Comparison of ENCODE assay signal across 8 mouse cellular contexts in genomic region chr6:124904991-124905860, GRCm38 (mm10). TPM values are rescaled to one million over a fixed set of nuclear protein-coding genes. Genes with fewer than 3 reads are reported as not detected.
A peak's percentile ranks its signal among the peaks of the same experiment; 100 is the strongest.
DNase-seq lines count a peak whose midpoint lies in the region; ATAC-seq lines count a peak whose summit lies in the region.

No protein-coding gene starts in this region.

- peak overlapping the region; percentile 91 for H3K4me2 ChIP-seq in lung, embryonic 15.5 days
- peak overlapping the region; percentile 72 for H3K4me2 ChIP-seq in limb, embryonic 13.5 days (replicated peaks)
- H3K4me2 ChIP-seq in stomach, embryonic 16.5 days (ENCODE audit: low read depth, low read length) = peak overlapping the region; percentile 94

- H3K36me3 ChIP-seq in lung, embryonic 15.5 days = no peaks in the 10 kb centered on the region
- no peaks in the 10 kb centered on the region for H3K36me3 ChIP-seq in limb, embryonic 13.5 days
- no peaks in the 10 kb centered on the region for H3K36me3 ChIP-seq in stomach, embryonic 16.5 days (ENCODE audit: control insufficient read depth, insufficient read depth, low read length)

- peak overlapping the region; percentile 99 for H3K27ac ChIP-seq in lung, embryonic 15.5 days
- H3K27ac ChIP-seq in limb, embryonic 13.5 days = peak overlapping the region; percentile 97
- H3K27ac ChIP-seq in stomach, embryonic 16.5 days (ENCODE audit: low read length) = peak overlapping the region; percentile 99

- no peak for ATAC-seq in lung, embryonic 15.5 days (ENCODE audit: borderline replicate concordance, extremely low read depth, low FRiP score, low TSS enrichment)
- no peak for ATAC-seq in limb, embryonic 13.5 days (ENCODE audit: low FRiP score, low read depth)
- ATAC-seq in stomach, embryonic 16.5 days (ENCODE audit: insufficient read depth, low FRiP score) = no peak
- no peak for ATAC-seq in activated CD4-positive, CD25-positive, alpha-beta regulatory T cell, adult 4 months

- H3K4me3 ChIP-seq in lung, embryonic 15.5 days = peak overlapping the region; percentile 56; the same call in 1 of the 2 replicates
- H3K4me3 ChIP-seq in limb, embryonic 13.5 days = peak overlapping the region; percentile 50
- H3K4me3 ChIP-seq in stomach, embryonic 16.5 days (replicated peaks; ENCODE audit: low read length) = peak overlapping the region; percentile 61; the same call in 1 of the 2 replicates

- peak overlapping the region; percentile 71; the same call in 1 of the 2 replicates for H3K9ac ChIP-seq in lung, embryonic 15.5 days
- peak overlapping the region; percentile 70 for H3K9ac ChIP-seq in limb, embryonic 13.5 days
- peak overlapping the region; percentile 81 for H3K9ac ChIP-seq in stomach, embryonic 16.5 days (ENCODE audit: low read length)

- H3K27me3 ChIP-seq in lung, embryonic 15.5 days = peaks cover 12% of the 10 kb centered on the region; the same call in 1 of the 2 replicates
- peaks cover 13% of the 10 kb centered on the region for H3K27me3 ChIP-seq in limb, embryonic 13.5 days
- H3K27me3 ChIP-seq in stomach, embryonic 16.5 days (ENCODE audit: control insufficient read depth, insufficient read depth, low read length) = 0 out of 2 replicates have a peak, but pooled peaks cover 2% of the 10 kb centered on the region

- no peaks in the 10 kb centered on the region for H3K9me3 ChIP-seq in lung, embryonic 15.5 days
- no peaks in the 10 kb centered on the region for H3K9me3 ChIP-seq in limb, embryonic 13.5 days
- H3K9me3 ChIP-seq in stomach, embryonic 16.5 days (replicated peaks; ENCODE audit: control insufficient read depth, low read length) = no peaks in the 10 kb centered on the region

- DNase-seq in cerebellum, adult 11-12 months = peak; percentile 64
- no peak for DNase-seq in cerebellum, postnatal 4 days (ENCODE audit: low spot score in 2 of 2)
- DNase-seq in lung, postnatal 36 days = no peak
- no peak for DNase-seq in urinary bladder, adult 18-20 months (ENCODE audit: low spot score in 2 of 2)

- 38% methylated on average over 16 of the region's 16 CpGs for WGBS in lung, embryonic 15.5 days
- 34% methylated on average over 16 of the region's 16 CpGs for WGBS in limb, embryonic 13.5 days
- 39% methylated on average over 16 of the region's 16 CpGs for WGBS in stomach, embryonic 16.5 days

- H3K4me1 ChIP-seq in lung, embryonic 15.5 days = peaks cover 16% of the 10 kb centered on the region
- peaks cover 23% of the 10 kb centered on the region for H3K4me1 ChIP-seq in limb, embryonic 13.5 days
- H3K4me1 ChIP-seq in stomach, embryonic 16.5 days (ENCODE audit: control insufficient read depth, insufficient read depth, low read length) = peaks cover 16% of the 10 kb centered on the region

RNA-seq across cellular contexts. Expression of gene Lag3, which starts 6.3 kb away (rescaled TPM):
- polyA plus RNA-seq in lung, embryonic 15.5 days (2015; fragmentation: Nextera tagmentation; extraction: Ambion mirVana) = 2.3 TPM in 2 replicates
- polyA plus RNA-seq in limb, embryonic 13.5 days (2015; fragmentation: Nextera tagmentation; extraction: Ambion mirVana) = 1.7 and 3.1 TPM in 2 replicates
- polyA plus RNA-seq in stomach, embryonic 16.5 days (2015; fragmentation: Nextera tagmentation; extraction: Ambion mirVana) = 1.2 and 1.3 TPM in 2 replicates
- polyA plus RNA-seq in activated CD4-positive, CD25-positive, alpha-beta regulatory T cell, adult 4 months (2017; shearing (Covaris generic)) = 10 to 100 TPM; 23.5 to 30.2 TPM

RNA-seq across cellular contexts. Expression of gene Ptms, which starts 14.7 kb away (rescaled TPM):
- polyA plus RNA-seq in lung, embryonic 15.5 days (2015; fragmentation: Nextera tagmentation; extraction: Ambion mirVana) = 454 and 458 TPM in 2 replicates
- polyA plus RNA-seq in limb, embryonic 13.5 days (2015; fragmentation: Nextera tagmentation; extraction: Ambion mirVana) = 303 and 321 TPM in 2 replicates
- polyA plus RNA-seq in stomach, embryonic 16.5 days (2015; fragmentation: Nextera tagmentation; extraction: Ambion mirVana) = 177 and 180 TPM in 2 replicates
- polyA plus RNA-seq in activated CD4-positive, CD25-positive, alpha-beta regulatory T cell, adult 4 months (2017; shearing (Covaris generic)) = 10 to 100 TPM; 12.0 to 12.8 TPM

RNA-seq across cellular contexts. Expression of gene Cd4, which starts 17.2 kb away (rescaled TPM):
- 0.08 and 0.26 TPM in 2 replicates for polyA plus RNA-seq in lung, embryonic 15.5 days (2015; fragmentation: Nextera tagmentation; extraction: Ambion mirVana)
- polyA plus RNA-seq in limb, embryonic 13.5 days (2015; fragmentation: Nextera tagmentation; extraction: Ambion mirVana) = 0.04 and 0.15 TPM in 2 replicates
- polyA plus RNA-seq in stomach, embryonic 16.5 days (2015; fragmentation: Nextera tagmentation; extraction: Ambion mirVana) = 0.46 TPM in 2 replicates
- 100 to 1,000 TPM; 240 to 401 TPM for polyA plus RNA-seq in activated CD4-positive, CD25-positive, alpha-beta regulatory T cell, adult 4 months (2017; shearing (Covaris generic))

RNA-seq across cellular contexts. Expression of gene Mlf2, which starts 26.0 kb away (rescaled TPM):
- 378 and 389 TPM in 2 replicates for polyA plus RNA-seq in lung, embryonic 15.5 days (2015; fragmentation: Nextera tagmentation; extraction: Ambion mirVana)
- polyA plus RNA-seq in limb, embryonic 13.5 days (2015; fragmentation: Nextera tagmentation; extraction: Ambion mirVana) = 354 and 355 TPM in 2 replicates
- 283 and 299 TPM in 2 replicates for polyA plus RNA-seq in stomach, embryonic 16.5 days (2015; fragmentation: Nextera tagmentation; extraction: Ambion mirVana)
- 10 to 100 TPM; 46.7 to 70.4 TPM for polyA plus RNA-seq in activated CD4-positive, CD25-positive, alpha-beta regulatory T cell, adult 4 months (2017; shearing (Covaris generic))

RNA-seq across cellular contexts. Expression of gene Gpr162, which starts 41.4 kb away (rescaled TPM):
- polyA plus RNA-seq in lung, embryonic 15.5 days (2015; fragmentation: Nextera tagmentation; extraction: Ambion mirVana) = 0.54 and 0.59 TPM in 2 replicates
- 2.9 and 3.5 TPM in 2 replicates for polyA plus RNA-seq in limb, embryonic 13.5 days (2015; fragmentation: Nextera tagmentation; extraction: Ambion mirVana)
- polyA plus RNA-seq in stomach, embryonic 16.5 days (2015; fragmentation: Nextera tagmentation; extraction: Ambion mirVana) = 1.1 and 1.7 TPM in 2 replicates
- polyA plus RNA-seq in activated CD4-positive, CD25-positive, alpha-beta regulatory T cell, adult 4 months (2017; shearing (Covaris generic)) = under 1 TPM in 1 of 2 experiments, not detected in 1; 0.21 TPM

Comparison
In these comparisons a context has a peak if more than half of its experiments do, and no peak if none do; other contexts are left out.
1. RNA of gene Ptms, which starts 14.7 kb away (polyA plus RNA-seq): 454 to 458 TPM in lung, embryonic 15.5 days, 303 to 321 TPM in limb, embryonic 13.5 days and 177 to 180 TPM in stomach, embryonic 16.5 days; 12.0 to 12.8 TPM in activated CD4-positive, CD25-positive, alpha-beta regulatory T cell, adult 4 months; every median in the first group is over 10 times any median in the second.
2. RNA of gene Cd4, which starts 17.2 kb away (polyA plus RNA-seq): 240 to 401 TPM in activated CD4-positive, CD25-positive, alpha-beta regulatory T cell, adult 4 months; 0.46 TPM in stomach, embryonic 16.5 days, 0.08 to 0.26 TPM in lung, embryonic 15.5 days and 0.04 to 0.15 TPM in limb, embryonic 13.5 days; every median in the first group is over 100 times any median in the second.
3. Peak in every context shown above with its lines, with median percentiles within 50 percentile points of each other: H3K27ac ChIP-seq, H3K4me2 ChIP-seq, H3K4me3 ChIP-seq and H3K9ac ChIP-seq.